Mouse (Mus musculus): ENCODE measurements around the gene Cdc6. TPM values are rescaled to one million over a fixed set of nuclear protein-coding genes. Genes with fewer than 3 reads are reported as not detected.

The Cdc6 gene
- polyA plus RNA-seq, 1 experiment from 2014 or later: 11.2 TPM

GRCm38 (mm10) chr11:98942555-98942922, 34.9 kb downstream of the Cdc6 start:
- H3K27me3 ChIP-seq: peaks cover 4% of the 10 kb centered on the region; the same call in 1 of the 2 replicates
- peaks cover 80% of the 10 kb centered on the region for H3K4me1 ChIP-seq
- no peaks in the 10 kb centered on the region for H3K36me3 ChIP-seq
- ATAC-seq (replicated peaks): no peak
- 54% methylated on average over 3 of the region's 3 CpGs for WGBS
- peak overlapping the region; percentile 55 for H3K4me3 ChIP-seq
- no peaks in the 10 kb centered on the region for H3K9me3 ChIP-seq
- peak overlapping the region; percentile 91 for H3K27ac ChIP-seq (replicated peaks)
- H3K9ac ChIP-seq (replicated peaks): peak overlapping the region; percentile 61
- H3K4me2 ChIP-seq (replicated peaks): peak overlapping the region; percentile 70

- Histone ChIP-seq H3K27ac (replicated peaks) (peak overlapping the region; percentile 91), H3K4me2 (replicated peaks) (no peak overlapping the region), H3K9me3 (no peaks in the 10 kb centered on the region), H3K27me3 (peaks cover 3% of the 10 kb centered on the region; the same call in 1 of the 2 replicates), H3K9ac (replicated peaks) (0 out of 2 replicates have a peak overlapping the region, but pooled peaks have one; percentile 2), H3K4me1 (peaks cover 75% of the 10 kb centered on the region), H3K4me3 (no peak overlapping the region), H3K36me3 (no peaks in the 10 kb centered on the region)
- WGBS: 42% methylated on average over 8 of the region's 8 CpGs
- no peak for ATAC-seq (replicated peaks)
Measured at GRCm38 (mm10) chr11:98942923-98943641, 35.5 kb downstream of the Cdc6 start.

GRCm38 (mm10) chr11:98943741-98944461, 36.3 kb downstream of the Cdc6 start:
- WGBS: 26% methylated on average over 14 of the region's 14 CpGs

GRCm38 (mm10) chr11:98944897-98945604, 37.5 kb downstream of the Cdc6 start:
- Histone ChIP-seq H3K9ac (replicated peaks) (no peak overlapping the region), H3K4me1 (peaks cover 55% of the 10 kb centered on the region), H3K27me3 (no peaks in the 10 kb centered on the region), H3K4me3 (no peak overlapping the region), H3K27ac (replicated peaks) (no peak overlapping the region), H3K9me3 (no peaks in the 10 kb centered on the region), H3K4me2 (replicated peaks) (no peak overlapping the region), H3K36me3 (no peaks in the 10 kb centered on the region)
- 25% methylated on average over 11 of the region's 11 CpGs for WGBS
- ATAC-seq (replicated peaks): no peak

More at GRCm38 (mm10) chr11:98943741-98944461, 36.3 kb downstream of the Cdc6 start:
- no peak for ATAC-seq (replicated peaks)
- Histone ChIP-seq H3K27me3 (no peaks in the 10 kb centered on the region), H3K9me3 (no peaks in the 10 kb centered on the region), H3K36me3 (no peaks in the 10 kb centered on the region), H3K4me1 (peaks cover 67% of the 10 kb centered on the region), H3K27ac (replicated peaks) (no peak overlapping the region; the same call in 1 of the 2 replicates), H3K9ac (replicated peaks) (0 out of 2 replicates have a peak overlapping the region, but pooled peaks have one; percentile 2), H3K4me3 (no peak overlapping the region), H3K4me2 (replicated peaks) (no peak overlapping the region)

GRCm38 (mm10) chr11:98945605-98945977, 38.0 kb downstream of the Cdc6 start:
- Histone ChIP-seq H3K36me3 (no peaks in the 10 kb centered on the region), H3K9ac (replicated peaks) (no peak overlapping the region), H3K4me1 (peaks cover 53% of the 10 kb centered on the region), H3K27ac (replicated peaks) (no peak overlapping the region), H3K9me3 (no peaks in the 10 kb centered on the region), H3K4me2 (replicated peaks) (no peak overlapping the region), H3K4me3 (no peak overlapping the region), H3K27me3 (no peaks in the 10 kb centered on the region)
- ATAC-seq (replicated peaks): no peak
- 56% methylated on average over 3 of the region's 3 CpGs for WGBS

- H3K36me3 ChIP-seq: no peaks in the 10 kb centered on the region
- no peak overlapping the region for H3K9ac ChIP-seq (replicated peaks)
- ATAC-seq (replicated peaks): no peak
- H3K4me1 ChIP-seq: peaks cover 43% of the 10 kb centered on the region
- H3K27ac ChIP-seq (replicated peaks): no peak overlapping the region
- no peak overlapping the region for H3K4me3 ChIP-seq
- no peaks in the 10 kb centered on the region for H3K27me3 ChIP-seq
- no peaks in the 10 kb centered on the region for H3K9me3 ChIP-seq
- no peak overlapping the region for H3K4me2 ChIP-seq (replicated peaks)
- WGBS: 91% methylated on average over 18 of the region's 18 CpGs
Measured at GRCm38 (mm10) chr11:98947969-98948569, 40.5 kb downstream of the Cdc6 start.

- WGBS: 69% methylated on average over 12 of the region's 12 CpGs
- Histone ChIP-seq H3K9me3 (no peaks in the 10 kb centered on the region), H3K4me3 (no peak overlapping the region), H3K4me1 (peaks cover 42% of the 10 kb centered on the region), H3K27me3 (no peaks in the 10 kb centered on the region), H3K4me2 (replicated peaks) (no peak overlapping the region), H3K27ac (replicated peaks) (no peak overlapping the region), H3K36me3 (no peaks in the 10 kb centered on the region), H3K9ac (replicated peaks) (no peak overlapping the region)
- no peak for ATAC-seq (replicated peaks)
Measured at GRCm38 (mm10) chr11:98949242-98949957, 41.8 kb downstream of the Cdc6 start.

- no peak overlapping the region for H3K4me3 ChIP-seq
- ATAC-seq (replicated peaks): no peak
- no peak overlapping the region for H3K9ac ChIP-seq (replicated peaks)
- WGBS: 89% methylated on average over 7 of the region's 7 CpGs
- H3K36me3 ChIP-seq: no peaks in the 10 kb centered on the region
- H3K27me3 ChIP-seq: no peaks in the 10 kb centered on the region
- H3K4me2 ChIP-seq (replicated peaks): no peak overlapping the region
- no peaks in the 10 kb centered on the region for H3K9me3 ChIP-seq
- H3K27ac ChIP-seq (replicated peaks): no peak overlapping the region
- H3K4me1 ChIP-seq: peaks cover 42% of the 10 kb centered on the region
Measured at GRCm38 (mm10) chr11:98949958-98950460, 42.4 kb downstream of the Cdc6 start.

GRCm38 (mm10) chr11:98950484-98950883, 42.9 kb downstream of the Cdc6 start:
- 88% methylated on average over 9 of the region's 9 CpGs for WGBS
- Histone ChIP-seq H3K9ac (replicated peaks) (no peak overlapping the region), H3K36me3 (no peaks in the 10 kb centered on the region), H3K9me3 (no peaks in the 10 kb centered on the region), H3K4me2 (replicated peaks) (no peak overlapping the region), H3K27me3 (no peaks in the 10 kb centered on the region), H3K4me1 (peaks cover 43% of the 10 kb centered on the region), H3K4me3 (no peak overlapping the region), H3K27ac (replicated peaks) (0 out of 2 replicates have a peak overlapping the region, but pooled peaks have one; percentile 61)
- ATAC-seq (replicated peaks): no peak

- WGBS: 57% methylated on average over 16 of the region's 16 CpGs
- H3K9ac ChIP-seq (replicated peaks): 0 out of 2 replicates have a peak overlapping the region, but pooled peaks have one; percentile 22
- ATAC-seq (replicated peaks): peak; percentile 73
- no peaks in the 10 kb centered on the region for H3K36me3 ChIP-seq
- peak overlapping the region; percentile 61 for H3K27ac ChIP-seq (replicated peaks)
- H3K4me1 ChIP-seq: peaks cover 46% of the 10 kb centered on the region
- H3K4me2 ChIP-seq (replicated peaks): no peak overlapping the region; the same call in 1 of the 2 replicates
- H3K4me3 ChIP-seq: no peak overlapping the region
- no peaks in the 10 kb centered on the region for H3K9me3 ChIP-seq
- no peaks in the 10 kb centered on the region for H3K27me3 ChIP-seq
Measured at GRCm38 (mm10) chr11:98951026-98951906, 43.7 kb downstream of the Cdc6 start.
